Mouse (Mus musculus) stomach, embryonic 16.5 days (tissue): ENCODE data around the gene Krtap31-1. TPM values are rescaled to one million over a fixed set of nuclear protein-coding genes. Genes with fewer than 3 reads are reported as not detected.

ENCODE experiments used
- polyA plus RNA-seq: library from polyadenylated mRNA; unstranded; fragments of >200 nt; fragmentation: Nextera tagmentation; extraction: Ambion mirVana; gene quantifications from 2 replicates; pipeline ENCODE4 v1.2.1, GENCODE M21; 2015

Gene Krtap31-1
- polyA plus RNA-seq, 1 experiment from 2014 or later: not detected

Other genes starting within 250 kb of the Krtap31-1 start
- gene Gm11563, start 249.0 kb upstream of the Krtap31-1 start, polyA plus RNA-seq: not detected in 2 replicates
- not detected in 2 replicates for gene Krtap4-6, start 242.0 kb upstream of the Krtap31-1 start, polyA plus RNA-seq
- not detected in 2 replicates for gene Gm14190, start 217.2 kb upstream of the Krtap31-1 start, polyA plus RNA-seq
- gene Gm14180, start 173.6 kb upstream of the Krtap31-1 start, polyA plus RNA-seq: not detected in 2 replicates
- gene Gm11595, start 135.0 kb upstream of the Krtap31-1 start, polyA plus RNA-seq: not detected in 2 replicates
- not detected in 2 replicates for gene Krtap4-8, start 127.2 kb upstream of the Krtap31-1 start, polyA plus RNA-seq
- gene Krtap4-9, start 122.7 kb upstream of the Krtap31-1 start, polyA plus RNA-seq: not detected in 2 replicates
- not detected in 2 replicates for gene Gm11596, start 114.5 kb upstream of the Krtap31-1 start, polyA plus RNA-seq
- gene Gm11569, start 109.0 kb upstream of the Krtap31-1 start, polyA plus RNA-seq: not detected in 2 replicates
- not detected in 2 replicates for gene Gm11554, start 103.5 kb upstream of the Krtap31-1 start, polyA plus RNA-seq
- gene Krtap4-13, start 98.0 kb upstream of the Krtap31-1 start, polyA plus RNA-seq: not detected in 2 replicates
- not detected in 2 replicates for gene Gm11564, start 92.3 kb upstream of the Krtap31-1 start, polyA plus RNA-seq
- not detected in 2 replicates for gene 2300003K06Rik, start 69.9 kb upstream of the Krtap31-1 start, polyA plus RNA-seq
- not detected in 2 replicates for gene Krtap4-16, start 56.3 kb upstream of the Krtap31-1 start, polyA plus RNA-seq
- not detected in 2 replicates for gene Gm11568, start 50.0 kb upstream of the Krtap31-1 start, polyA plus RNA-seq
- not detected in 2 replicates for gene Gm11559, start 43.4 kb upstream of the Krtap31-1 start, polyA plus RNA-seq
- gene Krtap9-1, start 34.5 kb upstream of the Krtap31-1 start, polyA plus RNA-seq: not detected in 2 replicates
- gene Gm11567, start 28.7 kb upstream of the Krtap31-1 start, polyA plus RNA-seq: not detected in 2 replicates
- not detected in 2 replicates for gene Gm11565, start 6.8 kb downstream of the Krtap31-1 start, polyA plus RNA-seq
- not detected in 2 replicates for gene Krtap31-2, start 28.4 kb downstream of the Krtap31-1 start, polyA plus RNA-seq
- gene Krtap9-5, start 40.6 kb downstream of the Krtap31-1 start, polyA plus RNA-seq: not detected in 2 replicates
- gene Krtap29-1, start 71.1 kb downstream of the Krtap31-1 start, polyA plus RNA-seq: not detected in 2 replicates
- gene Krtap16-1, start 78.7 kb downstream of the Krtap31-1 start, polyA plus RNA-seq: not detected in 2 replicates
- gene Krtap17-1, start 86.1 kb downstream of the Krtap31-1 start, polyA plus RNA-seq: not detected in 2 replicates
- gene Krt33a, start 108.3 kb downstream of the Krtap31-1 start, polyA plus RNA-seq: 0.23 and 0.34 TPM in 2 replicates
- 0.30 TPM in 1 of 2 replicates, not detected in the other for gene Krt33b, start 121.9 kb downstream of the Krtap31-1 start, polyA plus RNA-seq
- gene Krt34, start 133.6 kb downstream of the Krtap31-1 start, polyA plus RNA-seq: 3.2 and 4.2 TPM in 2 replicates
- gene Krt31, start 142.6 kb downstream of the Krtap31-1 start, polyA plus RNA-seq: 0.74 and 0.81 TPM in 2 replicates
- gene Krt32, start 180.3 kb downstream of the Krtap31-1 start, polyA plus RNA-seq: 0.24 and 0.40 TPM in 2 replicates
- 0.76 and 1.5 TPM in 2 replicates for gene Krt35, start 188.3 kb downstream of the Krtap31-1 start, polyA plus RNA-seq
- 0.44 and 0.75 TPM in 2 replicates for gene Krt36, start 197.7 kb downstream of the Krtap31-1 start, polyA plus RNA-seq
- gene Krt13, start 213.6 kb downstream of the Krtap31-1 start, polyA plus RNA-seq: 1,856 and 2,859 TPM in 2 replicates
- 1,477 and 1,759 TPM in 2 replicates for gene Krt15, start 228.0 kb downstream of the Krtap31-1 start, polyA plus RNA-seq
- gene Krt19, start 240.7 kb downstream of the Krtap31-1 start, polyA plus RNA-seq: 1,141 and 1,514 TPM in 2 replicates